Mouse (Mus musculus): ENCODE data around the gene Pde3a. TPM values are rescaled to one million over a fixed set of nuclear protein-coding genes. Genes with fewer than 3 reads are reported as not detected.

Gene Pde3a
- polyA plus RNA-seq, 1 experiment = 3.9 TPM

DNA sequence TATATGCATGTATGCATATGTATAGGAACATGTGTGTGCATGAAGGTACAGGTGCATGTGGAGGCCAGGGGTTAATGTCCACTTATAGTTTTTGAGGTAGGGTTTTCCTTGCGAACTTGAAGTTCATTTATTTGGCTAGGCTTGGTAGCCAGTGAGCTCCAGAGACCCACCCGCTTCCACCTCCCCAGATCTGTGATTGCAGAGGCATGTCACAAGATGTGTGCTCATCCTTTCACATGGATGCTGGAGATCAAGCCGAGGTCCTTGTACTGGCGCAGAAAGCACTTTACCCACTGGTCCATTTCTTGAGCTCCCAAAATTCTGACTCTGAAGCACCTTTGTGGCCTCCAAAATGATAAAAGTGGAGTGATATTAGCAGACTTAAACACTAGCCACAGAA, 245.8 kb downstream of the Pde3a start:
- H3K4me3 ChIP-seq (replicated peaks) = no peak overlapping the region
- TF ChIP-seq FLI1 (IDR thresholded peaks at IDR 0.05; ENCODE audit: low read length) = no peak
- TF ChIP-seq GATA1 (IDR thresholded peaks at IDR 0.05; ENCODE audit: borderline replicate concordance, low read length) = no peak
- H3K36me3 ChIP-seq (replicated peaks; ENCODE audit: low read length) = peaks cover 87% of the 10 kb centered on the region

DNA sequence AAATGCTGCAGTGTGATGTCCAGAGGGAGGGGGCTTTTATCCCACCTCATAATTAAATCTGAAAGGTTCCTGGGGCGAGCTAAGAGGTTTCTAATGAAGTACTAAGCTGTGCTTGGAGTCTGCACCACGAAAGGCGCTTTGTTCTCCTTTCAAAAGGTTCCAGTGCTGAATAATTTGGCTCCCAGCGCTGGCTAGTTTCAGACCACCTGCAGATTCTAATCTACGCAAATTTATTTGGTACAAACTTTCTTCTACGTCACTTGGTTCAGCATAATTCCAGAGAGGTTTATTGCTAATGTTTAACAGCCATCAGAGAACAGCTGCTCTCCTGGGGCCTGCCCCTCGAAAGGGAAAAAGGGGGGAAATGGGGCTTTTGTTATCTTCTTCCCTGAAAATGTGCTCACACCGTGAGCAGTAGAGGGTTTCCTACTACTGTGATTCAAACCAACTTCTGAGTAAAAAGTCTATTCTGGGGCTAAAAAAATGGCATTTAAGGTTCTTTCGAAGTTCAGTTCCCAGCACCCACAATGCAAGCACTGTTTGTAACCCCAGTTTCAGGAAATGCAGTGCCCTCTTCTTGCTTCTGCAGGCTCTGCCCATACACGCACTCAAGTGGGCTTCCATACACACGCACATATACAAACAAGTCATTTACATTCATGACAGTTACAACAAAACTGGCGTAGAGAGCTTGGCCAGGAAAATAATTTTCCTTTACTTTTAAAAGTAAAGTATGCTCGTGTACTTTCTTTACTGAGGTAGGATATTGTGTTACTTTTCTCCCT, 246.8 kb downstream of the Pde3a start:
- H3K9me3 ChIP-seq = no peaks in the 10 kb centered on the region
- TF ChIP-seq GATA1 (IDR thresholded peaks at IDR 0.05; ENCODE audit: borderline replicate concordance, low read length) = no peak
- TF ChIP-seq FLI1 (IDR thresholded peaks at IDR 0.05; ENCODE audit: low read length) = no peak
- H3K36me3 ChIP-seq (replicated peaks; ENCODE audit: low read length) = peaks cover 81% of the 10 kb centered on the region
- H3K4me3 ChIP-seq (replicated peaks) = no peak overlapping the region
- H3K27me3 ChIP-seq (replicated peaks) = no peaks in the 10 kb centered on the region
- H3K4me1 ChIP-seq = no peaks in the 10 kb centered on the region

More for the DNA sequence above, 245.8 kb downstream of the Pde3a start:
- Histone ChIP-seq H3K9me3 (no peaks in the 10 kb centered on the region), H3K4me1 (no peaks in the 10 kb centered on the region), H3K27me3 (replicated peaks) (no peaks in the 10 kb centered on the region)

GRCm38 (mm10) chr6:141499511-141499910, 250.4 kb downstream of the Pde3a start:
- TF ChIP-seq FLI1 (IDR thresholded peaks at IDR 0.05; ENCODE audit: low read length) (no peak), GATA1 (IDR thresholded peaks at IDR 0.05; ENCODE audit: borderline replicate concordance, low read length) (no peak)
- H3K9me3 ChIP-seq = no peaks in the 10 kb centered on the region; the same call in 1 of the 2 replicates
- no peak overlapping the region for H3K4me3 ChIP-seq (replicated peaks)
- H3K27me3 ChIP-seq (replicated peaks) = no peaks in the 10 kb centered on the region
- H3K4me1 ChIP-seq = no peaks in the 10 kb centered on the region
- H3K36me3 ChIP-seq (replicated peaks; ENCODE audit: low read length) = peaks cover 49% of the 10 kb centered on the region

GRCm38 (mm10) chr6:141501171-141501570, 252.1 kb downstream of the Pde3a start:
- TF ChIP-seq FLI1 (IDR thresholded peaks at IDR 0.05; ENCODE audit: low read length) (no peak), GATA1 (IDR thresholded peaks at IDR 0.05; ENCODE audit: borderline replicate concordance, low read length) (no peak)
- H3K9me3 ChIP-seq = no peaks in the 10 kb centered on the region; the same call in 1 of the 2 replicates
- H3K36me3 ChIP-seq (replicated peaks; ENCODE audit: low read length) = peaks cover 36% of the 10 kb centered on the region
- no peaks in the 10 kb centered on the region for H3K27me3 ChIP-seq (replicated peaks)
- H3K4me3 ChIP-seq (replicated peaks) = no peak overlapping the region
- H3K4me1 ChIP-seq = no peaks in the 10 kb centered on the region

DNA sequence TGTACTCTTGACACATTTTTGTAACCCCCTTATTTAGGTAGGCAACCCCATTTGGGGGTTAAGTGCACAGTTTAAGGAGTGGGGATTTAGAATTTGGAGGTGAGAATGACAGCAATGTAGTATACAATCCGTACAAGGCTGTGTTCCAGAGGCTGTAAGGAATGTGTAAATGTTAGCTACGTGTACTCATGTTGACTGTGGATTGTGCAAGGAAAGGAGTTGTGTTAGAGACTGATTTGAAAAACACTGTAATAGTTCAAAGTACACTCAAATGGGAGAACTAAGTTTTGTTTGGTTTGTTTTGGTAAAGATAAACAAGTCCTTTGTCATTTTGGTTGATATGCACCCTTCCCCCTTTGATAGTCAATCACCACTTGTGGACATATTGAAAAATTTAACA, 273.5 kb downstream of the Pde3a start:
- Histone ChIP-seq H3K9me3 (peaks cover 2% of the 10 kb centered on the region; the same call in 1 of the 2 replicates), H3K36me3 (replicated peaks; ENCODE audit: low read length) (no peaks in the 10 kb centered on the region), H3K4me1 (no peaks in the 10 kb centered on the region), H3K27me3 (replicated peaks) (no peaks in the 10 kb centered on the region), H3K4me3 (replicated peaks) (no peak overlapping the region)
- TF ChIP-seq FLI1 (IDR thresholded peaks at IDR 0.05; ENCODE audit: low read length) (no peak), GATA1 (IDR thresholded peaks at IDR 0.05; ENCODE audit: borderline replicate concordance, low read length) (no peak)

- Histone ChIP-seq H3K4me1 (no peaks in the 10 kb centered on the region), H3K36me3 (replicated peaks; ENCODE audit: low read length) (no peaks in the 10 kb centered on the region), H3K9me3 (peaks cover 2% of the 10 kb centered on the region; the same call in 1 of the 2 replicates), H3K4me3 (replicated peaks) (no peak within 1 kb of the TSS), H3K27me3 (replicated peaks) (no peaks in the 10 kb centered on the region)
- TF ChIP-seq FLI1 (IDR thresholded peaks at IDR 0.05; ENCODE audit: low read length) (no peak), GATA1 (IDR thresholded peaks at IDR 0.05; ENCODE audit: borderline replicate concordance, low read length) (no peak)
These were observed 274.9 kb downstream of the Pde3a start, which contains the start of gene Slco1c1 for GRCm38 (mm10) chr6:141523747-141524640. Gene Slco1c1, plus strand, starts transcription at chr6:141524368.

- TF ChIP-seq FLI1 (IDR thresholded peaks at IDR 0.05; ENCODE audit: low read length) (no peak), GATA1 (IDR thresholded peaks at IDR 0.05; ENCODE audit: borderline replicate concordance, low read length) (no peak)
- Histone ChIP-seq H3K36me3 (replicated peaks; ENCODE audit: low read length) (no peaks in the 10 kb centered on the region), H3K4me1 (no peaks in the 10 kb centered on the region), H3K9me3 (peaks cover 4% of the 10 kb centered on the region), H3K4me3 (replicated peaks) (no peak overlapping the region), H3K27me3 (replicated peaks) (no peaks in the 10 kb centered on the region)
These were observed 276.7 kb downstream of the Pde3a start for GRCm38 (mm10) chr6:141525787-141526186.

DNA sequence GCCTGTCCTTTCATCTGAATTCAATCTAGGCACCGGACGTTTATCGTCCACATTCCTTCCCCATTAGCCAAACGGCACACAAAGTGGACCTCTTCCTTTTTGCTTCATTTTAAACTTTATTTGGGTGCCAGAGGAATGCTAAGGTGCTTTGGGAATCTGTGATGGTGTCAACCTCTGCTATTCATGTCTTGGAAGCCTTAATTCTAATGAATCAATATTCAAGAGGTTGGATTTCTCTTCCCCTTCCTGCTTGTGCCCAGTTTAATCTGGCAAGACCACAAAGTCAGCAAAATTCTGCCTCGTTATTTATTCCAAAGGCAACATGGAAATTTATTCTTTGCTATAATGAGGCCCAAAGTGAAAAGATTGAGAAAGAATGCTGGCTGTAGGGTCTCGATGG, 281.8 kb downstream of the Pde3a start:
- H3K9me3 ChIP-seq = peaks cover 11% of the 10 kb centered on the region; the same call in 1 of the 2 replicates
- H3K4me1 ChIP-seq = no peaks in the 10 kb centered on the region
- TF ChIP-seq GATA1 (IDR thresholded peaks at IDR 0.05; ENCODE audit: borderline replicate concordance, low read length) = no peak
- no peak for TF ChIP-seq FLI1 (IDR thresholded peaks at IDR 0.05; ENCODE audit: low read length)
- no peaks in the 10 kb centered on the region for H3K27me3 ChIP-seq (replicated peaks)
- no peaks in the 10 kb centered on the region for H3K36me3 ChIP-seq (replicated peaks; ENCODE audit: low read length)
- H3K4me3 ChIP-seq (replicated peaks) = no peak overlapping the region

DNA sequence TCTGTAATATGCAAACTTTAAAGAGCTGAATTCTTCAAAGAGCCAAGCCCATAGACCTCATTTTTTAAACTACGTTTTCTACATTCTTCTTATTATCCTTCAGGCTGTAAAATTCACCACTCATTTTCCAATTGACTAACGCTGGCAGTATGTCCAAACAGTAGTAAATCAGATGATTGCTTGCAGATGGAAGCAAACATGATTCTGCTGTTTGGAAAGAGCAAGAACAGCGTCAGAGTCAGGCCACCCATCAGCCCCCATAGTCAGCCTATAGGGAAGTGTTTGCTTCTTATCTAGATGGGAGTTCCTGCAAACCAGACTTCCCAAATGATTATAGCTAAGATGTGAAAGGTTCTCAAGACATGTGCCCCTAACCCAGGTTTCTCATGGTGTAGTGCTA, 288.2 kb downstream of the Pde3a start:
- no peak overlapping the region for H3K4me3 ChIP-seq (replicated peaks)
- TF ChIP-seq GATA1 (IDR thresholded peaks at IDR 0.05; ENCODE audit: borderline replicate concordance, low read length) (no peak), FLI1 (IDR thresholded peaks at IDR 0.05; ENCODE audit: low read length) (no peak)
- H3K36me3 ChIP-seq (replicated peaks; ENCODE audit: low read length) = no peaks in the 10 kb centered on the region
- H3K9me3 ChIP-seq = peaks cover 14% of the 10 kb centered on the region
- no peaks in the 10 kb centered on the region for H3K4me1 ChIP-seq
- no peaks in the 10 kb centered on the region for H3K27me3 ChIP-seq (replicated peaks)
